Mouse (Mus musculus): Measurements from ENCODE around the gene Clpp. TPM values are rescaled to one million over a fixed set of nuclear protein-coding genes. Genes with fewer than 3 reads are reported as not detected.

Clpp gene
- polyA plus RNA-seq, 1 experiment from 2014 or later = 136 TPM

DNA sequence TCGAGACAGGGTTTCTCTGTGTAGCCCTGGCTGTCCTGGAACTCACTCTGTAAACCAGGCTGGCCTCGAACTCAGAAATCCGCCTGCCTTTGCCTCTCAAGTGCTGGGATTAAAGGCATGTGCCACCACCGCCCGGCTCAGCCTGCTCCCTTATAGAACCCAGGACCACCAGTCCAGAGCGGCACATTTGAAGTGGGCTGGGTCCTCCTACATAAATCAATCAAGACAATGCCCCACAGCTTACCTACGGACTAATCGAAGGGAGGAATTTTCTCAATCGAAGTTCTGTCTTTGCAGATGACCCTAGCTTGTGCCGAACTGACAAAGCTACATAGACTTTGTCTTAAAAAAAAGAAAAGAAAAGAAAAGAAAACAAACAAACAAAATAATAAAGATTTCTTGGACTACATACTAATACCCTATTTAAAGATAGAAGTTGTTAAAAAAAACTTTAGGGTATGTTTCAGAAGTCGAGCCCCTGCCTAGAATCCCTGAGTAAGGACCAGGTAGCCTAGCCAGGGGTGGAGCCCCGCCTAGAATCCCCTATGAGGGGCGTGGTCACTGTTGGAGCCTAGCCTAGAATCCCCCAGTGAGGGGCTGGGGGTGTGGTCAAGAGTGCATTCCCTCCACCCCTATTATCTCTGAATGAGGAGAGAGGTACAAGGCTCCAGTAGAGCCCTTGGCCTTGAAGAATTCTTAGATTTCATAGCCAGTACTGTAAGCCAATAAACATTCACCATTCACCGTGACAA lies 16.0 kb upstream of the Clpp start:
- H3K9ac ChIP-seq = no peak overlapping the region
- H3K27ac ChIP-seq (replicated peaks) = no peak overlapping the region
- no peak overlapping the region for H3K4me3 ChIP-seq (replicated peaks)
- H3K4me1 ChIP-seq = no peaks in the 10 kb centered on the region
- no peak for ATAC-seq (ENCODE audit: insufficient number of reproducible peaks, low FRiP score, low TSS enrichment, low read depth)
- no peaks in the 10 kb centered on the region for H3K27me3 ChIP-seq
- H3K9me3 ChIP-seq (replicated peaks) = no peaks in the 10 kb centered on the region
- H3K4me2 ChIP-seq (replicated peaks) = no peak overlapping the region
- H3K36me3 ChIP-seq = no peaks in the 10 kb centered on the region
- WGBS = 61% methylated on average over 13 of the region's 14 CpGs

GRCm38 (mm10) chr17:56974708-56975240 lies 15.3 kb upstream of the Clpp start:
- Histone ChIP-seq H3K9ac (no peak overlapping the region), H3K4me1 (no peaks in the 10 kb centered on the region), H3K4me3 (replicated peaks) (no peak overlapping the region), H3K27ac (replicated peaks) (no peak overlapping the region), H3K9me3 (replicated peaks) (no peaks in the 10 kb centered on the region), H3K4me2 (replicated peaks) (no peak overlapping the region), H3K36me3 (no peaks in the 10 kb centered on the region), H3K27me3 (no peaks in the 10 kb centered on the region)
- WGBS = 55% methylated on average over 5 of the region's 5 CpGs
- ATAC-seq (ENCODE audit: insufficient number of reproducible peaks, low FRiP score, low TSS enrichment, low read depth) = peak; percentile 41; the same call in 1 of the 2 replicates

GRCm38 (mm10) chr17:56975391-56975790 lies 14.7 kb upstream of the Clpp start:
- no peak for ATAC-seq (ENCODE audit: insufficient number of reproducible peaks, low FRiP score, low TSS enrichment, low read depth)
- Histone ChIP-seq H3K4me2 (replicated peaks) (no peak overlapping the region), H3K4me1 (no peaks in the 10 kb centered on the region), H3K27me3 (no peaks in the 10 kb centered on the region), H3K27ac (replicated peaks) (no peak overlapping the region), H3K36me3 (no peaks in the 10 kb centered on the region), H3K9me3 (replicated peaks) (no peaks in the 10 kb centered on the region), H3K9ac (no peak overlapping the region), H3K4me3 (replicated peaks) (no peak overlapping the region)
- WGBS = 72% methylated on average over 3 of the region's 3 CpGs

GRCm38 (mm10) chr17:56976531-56977390 lies 13.3 kb upstream of the Clpp start:
- H3K4me3 ChIP-seq (replicated peaks) = no peak overlapping the region
- H3K9ac ChIP-seq = no peak overlapping the region
- H3K36me3 ChIP-seq = no peaks in the 10 kb centered on the region
- no peaks in the 10 kb centered on the region for H3K27me3 ChIP-seq
- H3K4me1 ChIP-seq = no peaks in the 10 kb centered on the region
- H3K4me2 ChIP-seq (replicated peaks) = no peak overlapping the region
- H3K27ac ChIP-seq (replicated peaks) = 0 out of 2 replicates have a peak overlapping the region, but pooled peaks have one; percentile 1
- no peaks in the 10 kb centered on the region for H3K9me3 ChIP-seq (replicated peaks)
- ATAC-seq (ENCODE audit: insufficient number of reproducible peaks, low FRiP score, low TSS enrichment, low read depth) = no peak
- WGBS = 66% methylated on average over 8 of the region's 8 CpGs

DNA sequence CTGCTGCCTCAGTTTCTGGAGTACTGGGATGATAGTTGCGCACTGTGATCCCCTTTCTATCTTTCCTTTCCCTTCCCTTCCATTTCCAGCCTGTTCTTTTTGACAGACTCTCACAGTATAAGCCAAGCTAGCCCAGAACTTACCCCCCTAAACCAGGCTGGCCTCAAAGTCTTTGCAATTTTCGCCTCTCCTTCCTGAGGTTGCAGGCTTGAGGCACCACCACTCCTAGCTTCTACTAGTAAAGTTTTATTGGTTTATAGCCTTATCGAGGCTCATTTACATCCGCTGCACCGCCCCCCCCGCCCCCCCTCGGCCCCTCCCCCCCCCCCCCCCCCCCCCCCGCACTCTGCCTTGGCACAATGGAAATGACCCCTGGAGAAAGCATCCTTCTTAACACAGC lies 10.6 kb upstream of the Clpp start:
- no peaks in the 10 kb centered on the region for H3K4me1 ChIP-seq
- no peaks in the 10 kb centered on the region for H3K27me3 ChIP-seq
- no peaks in the 10 kb centered on the region for H3K36me3 ChIP-seq
- H3K27ac ChIP-seq (replicated peaks) = no peak overlapping the region
- no peak overlapping the region for H3K9ac ChIP-seq
- H3K4me3 ChIP-seq (replicated peaks) = no peak overlapping the region
- no peak overlapping the region for H3K4me2 ChIP-seq (replicated peaks)
- no peak for ATAC-seq (ENCODE audit: insufficient number of reproducible peaks, low FRiP score, low TSS enrichment, low read depth)
- 67% methylated on average over 4 of the region's 8 CpGs for WGBS
- no peaks in the 10 kb centered on the region for H3K9me3 ChIP-seq (replicated peaks)

DNA sequence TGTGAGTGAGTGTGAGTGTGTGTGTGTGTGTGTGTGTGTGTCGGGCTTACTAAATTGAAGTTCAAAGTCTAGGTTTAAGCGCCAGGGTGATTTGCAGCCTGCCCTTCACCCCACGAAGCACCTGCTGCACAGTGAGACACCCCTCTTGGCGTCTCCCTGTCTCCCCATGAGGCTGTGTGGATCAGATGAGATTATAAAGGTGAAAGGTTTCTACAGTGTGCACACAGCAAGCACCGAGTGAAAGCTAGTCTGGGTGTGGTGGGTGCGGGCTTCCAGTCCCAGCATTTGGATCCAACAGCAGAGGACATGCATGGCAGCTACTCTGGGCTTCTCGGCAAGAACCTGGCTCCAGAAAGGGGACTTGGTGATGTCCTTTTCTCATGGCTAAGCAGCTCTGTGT lies 9.1 kb upstream of the Clpp start:
- Histone ChIP-seq H3K27ac (replicated peaks) (no peak overlapping the region), H3K4me2 (replicated peaks) (no peak overlapping the region), H3K4me3 (replicated peaks) (no peak overlapping the region), H3K27me3 (no peaks in the 10 kb centered on the region), H3K9me3 (replicated peaks) (no peaks in the 10 kb centered on the region), H3K9ac (no peak overlapping the region), H3K36me3 (no peaks in the 10 kb centered on the region), H3K4me1 (no peaks in the 10 kb centered on the region)
- WGBS = 76% methylated on average over 7 of the region's 7 CpGs
- ATAC-seq (ENCODE audit: insufficient number of reproducible peaks, low FRiP score, low TSS enrichment, low read depth) = no peak

DNA sequence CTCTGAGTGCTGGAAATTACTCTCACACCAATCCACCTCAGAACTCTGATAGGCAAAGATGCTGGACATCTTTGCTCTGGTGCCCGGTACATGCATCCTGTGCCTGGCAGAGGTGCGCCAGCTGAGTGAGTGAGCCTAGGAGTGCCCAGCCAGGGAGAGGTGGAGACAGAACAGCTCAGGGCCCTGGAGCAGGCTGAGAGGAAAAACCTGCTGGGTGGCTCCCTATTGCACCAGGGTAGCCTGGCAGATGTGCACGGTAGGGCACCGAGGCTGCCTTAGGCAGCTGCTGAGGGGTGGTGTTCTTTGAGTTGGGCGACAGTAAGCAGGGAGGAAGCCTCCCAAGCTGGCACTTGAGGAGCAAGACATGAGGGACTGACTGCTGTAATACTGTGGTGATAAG lies 8.1 kb upstream of the Clpp start, which contains the start of gene Acer1:
Gene Acer1, minus strand, starts transcription at position 114 of the 400 bp plus-strand sequence.
- Histone ChIP-seq H3K9me3 (replicated peaks) (no peaks in the 10 kb centered on the region), H3K27ac (replicated peaks) (0 out of 2 replicates have a peak within 1 kb of the TSS, but pooled peaks have one; percentile 22), H3K9ac (no peak within 1 kb of the TSS), H3K36me3 (no peaks in the 10 kb centered on the region), H3K4me2 (replicated peaks) (no peak within 1 kb of the TSS), H3K27me3 (no peaks in the 10 kb centered on the region), H3K4me3 (replicated peaks) (no peak within 1 kb of the TSS), H3K4me1 (no peaks in the 10 kb centered on the region)
- no peak for ATAC-seq (ENCODE audit: insufficient number of reproducible peaks, low FRiP score, low TSS enrichment, low read depth)
- WGBS = 73% methylated on average over 5 of the region's 5 CpGs

DNA sequence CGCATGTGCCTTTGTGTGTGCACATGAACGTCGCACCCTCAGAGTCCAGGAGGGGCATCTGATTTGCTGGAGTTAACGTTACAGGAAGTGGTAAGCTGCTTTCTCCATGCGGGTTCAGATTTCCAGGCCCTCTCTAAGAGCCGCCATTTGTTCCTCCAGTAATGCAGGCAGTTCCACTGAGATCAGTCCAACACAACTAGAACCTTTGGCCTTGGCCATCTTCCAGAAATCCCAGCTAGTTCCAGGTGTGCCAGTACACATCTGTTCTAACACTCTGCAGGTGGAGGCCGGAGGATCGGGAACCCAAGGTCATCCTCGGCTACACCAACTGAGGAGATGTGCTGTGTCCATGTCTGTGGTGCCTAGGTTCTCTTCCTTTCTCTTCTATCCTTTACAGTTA lies 5.2 kb upstream of the Clpp start:
- no peak overlapping the region for H3K4me3 ChIP-seq (replicated peaks)
- H3K4me2 ChIP-seq (replicated peaks) = no peak overlapping the region
- H3K36me3 ChIP-seq = no peaks in the 10 kb centered on the region
- no peak overlapping the region for H3K9ac ChIP-seq
- H3K4me1 ChIP-seq = peaks cover 3% of the 10 kb centered on the region; the same call in 1 of the 2 replicates
- H3K27ac ChIP-seq (replicated peaks) = no peak overlapping the region
- H3K27me3 ChIP-seq = no peaks in the 10 kb centered on the region
- no peak for ATAC-seq (ENCODE audit: insufficient number of reproducible peaks, low FRiP score, low TSS enrichment, low read depth)
- no peaks in the 10 kb centered on the region for H3K9me3 ChIP-seq (replicated peaks)
- 76% methylated on average over 9 of the region's 9 CpGs for WGBS

DNA sequence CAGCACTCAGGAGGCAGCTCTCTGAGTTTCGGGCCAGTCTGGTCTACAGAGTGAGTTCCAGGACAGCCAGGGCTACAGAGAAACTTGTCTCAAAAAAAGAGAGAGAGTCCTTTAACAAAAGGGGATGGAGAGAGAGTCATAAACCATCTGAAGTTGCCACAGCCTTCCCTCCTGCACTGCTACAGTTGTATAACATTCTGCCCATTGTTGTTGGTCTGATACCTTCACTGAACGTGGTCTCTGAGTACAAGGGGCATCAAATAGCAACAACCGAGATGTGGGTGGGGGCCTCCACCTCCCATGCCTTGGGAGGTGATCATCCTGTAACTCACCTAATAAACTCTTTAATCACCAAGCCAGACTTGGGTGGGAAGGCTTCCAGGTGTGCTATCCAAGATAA lies 4.4 kb upstream of the Clpp start:
- H3K9ac ChIP-seq = no peak overlapping the region
- H3K4me3 ChIP-seq (replicated peaks) = no peak overlapping the region
- H3K4me1 ChIP-seq = peaks cover 3% of the 10 kb centered on the region; the same call in 1 of the 2 replicates
- H3K9me3 ChIP-seq (replicated peaks) = no peaks in the 10 kb centered on the region
- no peak for ATAC-seq (ENCODE audit: insufficient number of reproducible peaks, low FRiP score, low TSS enrichment, low read depth)
- no peak overlapping the region for H3K27ac ChIP-seq (replicated peaks)
- 67% methylated on average over 3 of the region's 3 CpGs for WGBS
- no peaks in the 10 kb centered on the region for H3K36me3 ChIP-seq
- H3K27me3 ChIP-seq = no peaks in the 10 kb centered on the region
- H3K4me2 ChIP-seq (replicated peaks) = no peak overlapping the region

DNA sequence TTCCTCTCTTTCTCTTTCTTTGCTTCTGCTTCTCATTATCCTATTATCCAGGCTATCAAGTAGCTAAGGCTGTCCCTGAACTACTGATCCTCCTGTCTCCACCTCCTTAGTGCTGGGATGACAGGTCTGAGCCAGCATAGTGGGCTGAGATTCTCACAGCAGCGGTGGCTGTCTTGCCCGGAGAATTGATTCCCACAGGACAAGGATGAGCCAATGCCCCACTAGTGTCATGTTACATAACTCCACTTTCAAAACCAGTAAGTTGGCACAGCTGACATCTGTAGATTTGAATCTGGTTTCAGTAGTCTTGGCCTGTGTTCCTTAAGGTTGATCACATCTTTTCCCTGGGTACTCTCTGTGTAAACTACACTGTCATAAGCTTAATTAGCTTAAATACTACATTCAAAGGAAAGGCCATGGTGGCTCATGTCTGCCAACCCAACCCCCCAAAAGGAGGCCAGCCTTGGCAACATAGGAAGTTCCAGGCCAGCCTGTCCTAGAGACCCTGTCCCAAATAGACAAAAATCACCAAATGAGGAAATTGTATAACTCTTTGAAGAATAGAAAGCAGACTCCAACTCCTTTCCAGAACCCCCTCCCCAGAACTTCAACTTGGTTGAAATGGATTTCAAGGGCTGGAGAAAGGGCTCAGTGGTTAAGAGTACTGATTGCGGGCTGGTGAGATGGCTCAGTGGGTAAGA lies 3.9 kb upstream of the Clpp start:
- Histone ChIP-seq H3K4me1 (peaks cover 9% of the 10 kb centered on the region), H3K9ac (no peak overlapping the region), H3K9me3 (replicated peaks) (no peaks in the 10 kb centered on the region), H3K36me3 (no peaks in the 10 kb centered on the region), H3K27me3 (no peaks in the 10 kb centered on the region), H3K4me2 (replicated peaks) (no peak overlapping the region), H3K27ac (replicated peaks) (no peak overlapping the region), H3K4me3 (replicated peaks) (no peak overlapping the region)
- WGBS = 58% methylated on average over 3 of the region's 3 CpGs
- ATAC-seq (ENCODE audit: insufficient number of reproducible peaks, low FRiP score, low TSS enrichment, low read depth) = no peak

GRCm38 (mm10) chr17:56988441-56988840 lies 1.7 kb upstream of the Clpp start:
- Histone ChIP-seq H3K27ac (replicated peaks) (no peak overlapping the region), H3K4me2 (replicated peaks) (no peak overlapping the region), H3K9ac (no peak overlapping the region), H3K4me1 (peaks cover 10% of the 10 kb centered on the region), H3K4me3 (replicated peaks) (no peak overlapping the region), H3K27me3 (no peaks in the 10 kb centered on the region), H3K9me3 (replicated peaks) (no peaks in the 10 kb centered on the region), H3K36me3 (peaks cover 17% of the 10 kb centered on the region)
- no peak for ATAC-seq (ENCODE audit: insufficient number of reproducible peaks, low FRiP score, low TSS enrichment, low read depth)
- 86% methylated on average over 7 of the region's 7 CpGs for WGBS
